Mouse (Mus musculus) forebrain, embryonic 12.5 days (tissue): ENCODE measurements around the gene Slc39a11. TPM values are rescaled to one million over a fixed set of nuclear protein-coding genes. Genes with fewer than 3 reads are reported as not detected.
A peak's percentile ranks its signal among the peaks of the same experiment; 100 is the strongest.

ENCODE experiments used
- ATAC-seq: fragments of 200-750 bp; cut with Nextera tagmentation; 2 replicates; pipeline ENCODE4 v1.8.0; 2017; ENCODE audit warnings: moderate TSS enrichment; ENCODE audit not compliant: low FRiP score
- H3K27ac ChIP-seq: fragments of 300-500 bp; sonication (generic); 2 replicates; pipeline ENCODE4 v1.5.1; 2016; ENCODE audit warnings: mild to moderate bottlenecking
- H3K27me3 ChIP-seq: fragments of 300-500 bp; sonication (generic); 2 replicates; pipeline ENCODE4 v1.6.1; 2016; ENCODE audit warnings: mild to moderate bottlenecking
- H3K36me3 ChIP-seq: fragments of 300-500 bp; sonication (generic); replicated peaks from 2 replicates; pipeline ENCODE4 v1.6.1; 2016; ENCODE audit warnings: mild to moderate bottlenecking
- H3K4me1 ChIP-seq: fragments of 300-500 bp; sonication (generic); 2 replicates; pipeline ENCODE4 v1.6.1; 2016
- H3K4me2 ChIP-seq: fragments of 300-500 bp; sonication (generic); 2 replicates; pipeline ENCODE4 v1.6.1; 2016; ENCODE audit warnings: mild to moderate bottlenecking, moderate library complexity
- H3K4me3 ChIP-seq: fragments of 300-500 bp; sonication (generic); replicated peaks from 2 replicates; pipeline ENCODE4 v1.5.1; 2016; ENCODE audit warnings: mild to moderate bottlenecking
- H3K9ac ChIP-seq: fragments of 300-500 bp; sonication (generic); 2 replicates; pipeline ENCODE4 v1.6.1; 2016; ENCODE audit warnings: mild to moderate bottlenecking
- H3K9me3 ChIP-seq: fragments of 300-500 bp; sonication (generic); 2 replicates; pipeline ENCODE4 v1.6.1; 2016
- WGBS: fragments of 180-500 bp; shearing (Covaris S2); methylation state at CpG from one replicate; pipeline ENCODE4 v1.1.7; 2016; 5-methylcytosine and 5-hydroxymethylcytosine counted together
- polyA plus RNA-seq: library from polyadenylated mRNA; unstranded; fragments of >200 nt; fragmentation: Nextera tagmentation; extraction: Ambion mirVana; gene quantifications from 2 replicates; pipeline ENCODE4 v1.2.1, GENCODE M21; 2016

Slc39a11 gene
- polyA plus RNA-seq, 1 experiment from 2014 or later: 25.1 TPM

GRCm38 (mm10) chr11:113382674-113383571 is 267.0 kb downstream of the Slc39a11 start:
- Histone ChIP-seq H3K27ac (no peak overlapping the region), H3K9ac (no peak overlapping the region), H3K4me2 (no peak overlapping the region), H3K4me3 (no peak overlapping the region), H3K36me3 (no peaks in the 10 kb centered on the region), H3K9me3 (no peaks in the 10 kb centered on the region), H3K27me3 (no peaks in the 10 kb centered on the region), H3K4me1 (peaks cover 28% of the 10 kb centered on the region)
- ATAC-seq: no peak
- 37% methylated on average over 10 of the region's 10 CpGs for WGBS

- Histone ChIP-seq H3K9me3 (no peaks in the 10 kb centered on the region), H3K4me1 (peaks cover 31% of the 10 kb centered on the region)
- no peak for ATAC-seq
Observed at GRCm38 (mm10) chr11:113381550-113381949, 268.3 kb downstream of the Slc39a11 start.

GRCm38 (mm10) chr11:113378867-113379266 is 271.0 kb downstream of the Slc39a11 start:
- WGBS: 83% methylated on average over 9 of the region's 9 CpGs
- H3K4me3 ChIP-seq: no peak overlapping the region
- H3K36me3 ChIP-seq: no peaks in the 10 kb centered on the region
- peaks cover 24% of the 10 kb centered on the region for H3K4me1 ChIP-seq
- H3K9ac ChIP-seq: no peak overlapping the region
- H3K27me3 ChIP-seq: no peaks in the 10 kb centered on the region
- H3K27ac ChIP-seq: no peak overlapping the region
- no peak overlapping the region for H3K4me2 ChIP-seq
- H3K9me3 ChIP-seq: no peaks in the 10 kb centered on the region
- no peak for ATAC-seq

More at GRCm38 (mm10) chr11:113381550-113381949, 268.3 kb downstream of the Slc39a11 start:
- Histone ChIP-seq H3K9ac (no peak overlapping the region), H3K27ac (0 out of 2 replicates have a peak overlapping the region, but pooled peaks have one; percentile 15), H3K4me3 (no peak overlapping the region), H3K36me3 (no peaks in the 10 kb centered on the region), H3K4me2 (no peak overlapping the region), H3K27me3 (no peaks in the 10 kb centered on the region)
- WGBS: 57% methylated on average over 8 of the region's 8 CpGs

GRCm38 (mm10) chr11:113376066-113376465 is 273.8 kb downstream of the Slc39a11 start:
- H3K9ac ChIP-seq: no peak overlapping the region
- H3K4me2 ChIP-seq: no peak overlapping the region
- WGBS: 83% methylated on average over 9 of the region's 9 CpGs
- no peaks in the 10 kb centered on the region; the same call in 1 of the 2 replicates for H3K36me3 ChIP-seq
- H3K27me3 ChIP-seq: no peaks in the 10 kb centered on the region
- peaks cover 3% of the 10 kb centered on the region; the same call in 1 of the 2 replicates for H3K9me3 ChIP-seq
- no peak overlapping the region for H3K4me3 ChIP-seq
- no peak overlapping the region for H3K27ac ChIP-seq
- ATAC-seq: no peak
- peaks cover 8% of the 10 kb centered on the region for H3K4me1 ChIP-seq

- Histone ChIP-seq H3K4me2 (no peak overlapping the region), H3K4me3 (no peak overlapping the region), H3K9ac (no peak overlapping the region), H3K4me1 (peaks cover 6% of the 10 kb centered on the region), H3K27ac (no peak overlapping the region), H3K27me3 (no peaks in the 10 kb centered on the region), H3K36me3 (no peaks in the 10 kb centered on the region; the same call in 1 of the 2 replicates), H3K9me3 (peaks cover 3% of the 10 kb centered on the region; the same call in 1 of the 2 replicates)
- WGBS: 79% methylated on average over 10 of the region's 10 CpGs
- no peak for ATAC-seq
Observed at GRCm38 (mm10) chr11:113373926-113374325, 276.0 kb downstream of the Slc39a11 start.

GRCm38 (mm10) chr11:113373331-113373730 is 276.5 kb downstream of the Slc39a11 start:
- no peak overlapping the region for H3K4me2 ChIP-seq
- H3K27ac ChIP-seq: no peak overlapping the region
- WGBS: 95% methylated on average over 9 of the region's 9 CpGs
- no peaks in the 10 kb centered on the region for H3K27me3 ChIP-seq
- ATAC-seq: no peak
- no peak overlapping the region for H3K4me3 ChIP-seq
- no peak overlapping the region for H3K9ac ChIP-seq
- no peaks in the 10 kb centered on the region; the same call in 1 of the 2 replicates for H3K36me3 ChIP-seq
- H3K9me3 ChIP-seq: peaks cover 3% of the 10 kb centered on the region; the same call in 1 of the 2 replicates
- H3K4me1 ChIP-seq: peaks cover 6% of the 10 kb centered on the region

- Histone ChIP-seq H3K9me3 (peaks cover 3% of the 10 kb centered on the region; the same call in 1 of the 2 replicates), H3K27me3 (no peaks in the 10 kb centered on the region), H3K4me1 (peaks cover 25% of the 10 kb centered on the region), H3K4me3 (no peak overlapping the region), H3K9ac (no peak overlapping the region), H3K27ac (no peak overlapping the region), H3K36me3 (no peaks in the 10 kb centered on the region; the same call in 1 of the 2 replicates), H3K4me2 (no peak overlapping the region)
- no peak for ATAC-seq
- 73% methylated on average over 13 of the region's 13 CpGs for WGBS
Observed at GRCm38 (mm10) chr11:113368046-113368445, 281.8 kb downstream of the Slc39a11 start.

- ATAC-seq: 0 out of 2 replicates have a peak, but pooled peaks have one; percentile 20
- H3K4me3 ChIP-seq: no peak overlapping the region
- no peaks in the 10 kb centered on the region; the same call in 1 of the 2 replicates for H3K36me3 ChIP-seq
- no peak overlapping the region for H3K4me2 ChIP-seq
- WGBS: 45% methylated on average over 19 of the region's 19 CpGs
- peaks cover 25% of the 10 kb centered on the region for H3K4me1 ChIP-seq
- no peak overlapping the region for H3K27ac ChIP-seq
- H3K27me3 ChIP-seq: no peaks in the 10 kb centered on the region
- no peak overlapping the region for H3K9ac ChIP-seq
- H3K9me3 ChIP-seq: peaks cover 3% of the 10 kb centered on the region; the same call in 1 of the 2 replicates
Observed at GRCm38 (mm10) chr11:113366257-113367030, 283.4 kb downstream of the Slc39a11 start.

- H3K36me3 ChIP-seq: no peaks in the 10 kb centered on the region
- no peak overlapping the region for H3K4me3 ChIP-seq
- H3K4me1 ChIP-seq: peaks cover 27% of the 10 kb centered on the region
- H3K27me3 ChIP-seq: no peaks in the 10 kb centered on the region
- H3K9ac ChIP-seq: no peak overlapping the region
- no peak overlapping the region for H3K4me2 ChIP-seq
- peak overlapping the region; percentile 5; the same call in 1 of the 2 replicates for H3K27ac ChIP-seq
- no peak for ATAC-seq
- 24% methylated on average over 13 of the region's 13 CpGs for WGBS
- no peaks in the 10 kb centered on the region for H3K9me3 ChIP-seq
Observed at GRCm38 (mm10) chr11:113363739-113364138, 286.1 kb downstream of the Slc39a11 start.

GRCm38 (mm10) chr11:113362617-113363016 is 287.3 kb downstream of the Slc39a11 start:
- Histone ChIP-seq H3K4me3 (no peak overlapping the region), H3K4me2 (no peak overlapping the region), H3K36me3 (no peaks in the 10 kb centered on the region), H3K9ac (no peak overlapping the region), H3K9me3 (no peaks in the 10 kb centered on the region), H3K4me1 (peaks cover 27% of the 10 kb centered on the region), H3K27ac (no peak overlapping the region), H3K27me3 (no peaks in the 10 kb centered on the region)
- ATAC-seq: no peak
- WGBS: 93% methylated on average over 7 of the region's 7 CpGs

- no peaks in the 10 kb centered on the region for H3K9me3 ChIP-seq
- H3K4me2 ChIP-seq: no peak overlapping the region
- no peak overlapping the region for H3K4me3 ChIP-seq
- H3K4me1 ChIP-seq: peaks cover 20% of the 10 kb centered on the region
- H3K9ac ChIP-seq: no peak overlapping the region
- WGBS: 92% methylated on average over 10 of the region's 10 CpGs
- ATAC-seq: 0 out of 2 replicates have a peak, but pooled peaks have one; percentile 27
- H3K36me3 ChIP-seq: no peaks in the 10 kb centered on the region
- no peak overlapping the region for H3K27ac ChIP-seq
- H3K27me3 ChIP-seq: no peaks in the 10 kb centered on the region
Observed at GRCm38 (mm10) chr11:113360049-113360835, 289.6 kb downstream of the Slc39a11 start.
